Mouse (Mus musculus) olfactory bulb, adult 2 months (tissue): ENCODE data around the gene Hmgb1. TPM values are rescaled to one million over a fixed set of nuclear protein-coding genes. Genes with fewer than 3 reads are reported as not detected.

ENCODE experiments used
- H3K27ac ChIP-seq: fragments of 200-500 bp; 2 replicates; pipeline ENCODE4 v1.5.1; 2012; ENCODE audit warnings: low read depth, low read length; ENCODE audit not compliant: insufficient read depth
- H3K4me1 ChIP-seq: fragments of 200-500 bp; 2 replicates; pipeline ENCODE4 v1.6.1; 2012; ENCODE audit warnings: low read length; ENCODE audit not compliant: control insufficient read depth, insufficient read depth
- H3K4me3 ChIP-seq: fragments of 200-500 bp; 2 replicates; pipeline ENCODE4 v1.5.1; 2012; ENCODE audit warnings: mild to moderate bottlenecking, low read depth, low read length, moderate library complexity; ENCODE audit not compliant: insufficient read depth
- CTCF ChIP-seq: fragments of 200-500 bp; IDR thresholded peaks from 2 replicates; pipeline ENCODE4 v1.5.1; 2012; ENCODE audit warnings: low read depth, mild to moderate bottlenecking, low read length, moderate library complexity; ENCODE audit not compliant: insufficient read depth
- POLR2A ChIP-seq: fragments of 200-500 bp; IDR thresholded peaks from 2 replicates; pipeline ENCODE4 v1.6.1; 2012; ENCODE audit warnings: mild to moderate bottlenecking, low read depth, low read length, moderate library complexity; ENCODE audit not compliant: insufficient read depth
- WGBS: fragments of 180-500 bp; shearing (Covaris S2); methylation state at CpG from one replicate; pipeline ENCODE4 v1.1.7; 2018; 5-methylcytosine and 5-hydroxymethylcytosine counted together
- polyA plus RNA-seq: library from polyadenylated mRNA; stranded (reverse); fragments of >200 nt; gene quantifications from 2 replicates; pipeline ENCODE4 v1.2.4, GENCODE M21; 2012; ENCODE audit warnings: low replicate concordance; ENCODE audit not compliant: missing spikeins, insufficient read depth, insufficient read length

Gene Hmgb1
- polyA plus RNA-seq, 1 experiment = 501 TPM

GRCm38 (mm10) chr5:149009111-149009510 is 175.2 kb downstream of the Hmgb1 start:
- no peak overlapping the region for H3K27ac ChIP-seq
- 77% methylated on average over 3 of the region's 3 CpGs for WGBS
- peaks cover 3% of the 10 kb centered on the region; the same call in 1 of the 2 replicates for H3K4me1 ChIP-seq
- no peak for TF ChIP-seq POLR2A
- TF ChIP-seq CTCF = no peak
- no peak overlapping the region for H3K4me3 ChIP-seq

- Histone ChIP-seq H3K4me3 (no peak overlapping the region), H3K4me1 (peaks cover 3% of the 10 kb centered on the region; the same call in 1 of the 2 replicates), H3K27ac (peak overlapping the region; percentile 63; the same call in 1 of the 2 replicates)
- WGBS = 58% methylated on average over 5 of the region's 5 CpGs
- TF ChIP-seq CTCF = no peak
These were observed 177.0 kb downstream of the Hmgb1 start for GRCm38 (mm10) chr5:149007295-149007646.

DNA sequence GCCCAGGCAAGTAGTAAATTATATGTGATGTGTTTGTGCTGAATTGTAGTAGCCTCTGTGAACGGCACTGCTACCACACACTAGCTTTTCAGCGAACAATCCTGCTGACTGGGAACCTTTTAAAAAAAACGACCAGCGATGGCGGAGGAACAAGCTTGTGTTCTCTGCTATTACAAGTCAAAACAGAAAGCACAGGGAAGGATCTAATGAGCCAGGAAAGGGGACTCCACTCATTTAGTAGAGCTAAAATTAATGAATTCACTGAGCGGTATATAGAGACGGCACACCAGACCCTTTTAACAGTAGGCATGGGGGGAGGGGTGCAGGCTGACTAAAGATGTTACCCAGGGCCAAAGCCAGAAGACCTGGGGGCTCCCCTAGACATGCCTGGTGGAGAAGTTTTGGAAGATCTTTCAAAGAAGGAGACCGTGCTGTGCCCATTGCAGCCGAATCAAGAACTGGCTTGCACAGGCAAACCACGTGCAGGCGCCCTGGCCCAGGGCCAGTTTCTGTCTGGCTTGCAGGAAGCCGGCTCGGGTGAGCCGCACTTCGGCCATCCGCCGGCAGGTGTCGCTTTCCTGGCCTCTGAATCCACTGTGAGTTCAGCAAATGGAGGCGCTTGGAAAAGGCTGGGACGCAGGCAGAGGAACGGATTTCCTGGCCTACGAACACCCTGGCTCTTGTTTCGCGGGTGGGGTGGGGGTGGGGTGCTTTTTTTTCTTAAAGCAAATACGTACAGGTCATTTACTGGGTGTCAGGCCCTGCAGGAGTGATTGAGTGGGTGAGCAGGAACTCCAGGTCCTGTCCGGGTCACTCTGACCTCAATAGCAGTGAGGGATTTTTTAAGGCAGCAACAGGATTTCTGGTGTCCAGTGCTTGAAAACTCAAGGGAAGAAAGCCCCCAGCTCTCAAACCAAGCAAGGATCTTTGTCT is 177.7 kb downstream of the Hmgb1 start:
- TF ChIP-seq CTCF = peak; percentile 96
- TF ChIP-seq POLR2A = no peak

DNA sequence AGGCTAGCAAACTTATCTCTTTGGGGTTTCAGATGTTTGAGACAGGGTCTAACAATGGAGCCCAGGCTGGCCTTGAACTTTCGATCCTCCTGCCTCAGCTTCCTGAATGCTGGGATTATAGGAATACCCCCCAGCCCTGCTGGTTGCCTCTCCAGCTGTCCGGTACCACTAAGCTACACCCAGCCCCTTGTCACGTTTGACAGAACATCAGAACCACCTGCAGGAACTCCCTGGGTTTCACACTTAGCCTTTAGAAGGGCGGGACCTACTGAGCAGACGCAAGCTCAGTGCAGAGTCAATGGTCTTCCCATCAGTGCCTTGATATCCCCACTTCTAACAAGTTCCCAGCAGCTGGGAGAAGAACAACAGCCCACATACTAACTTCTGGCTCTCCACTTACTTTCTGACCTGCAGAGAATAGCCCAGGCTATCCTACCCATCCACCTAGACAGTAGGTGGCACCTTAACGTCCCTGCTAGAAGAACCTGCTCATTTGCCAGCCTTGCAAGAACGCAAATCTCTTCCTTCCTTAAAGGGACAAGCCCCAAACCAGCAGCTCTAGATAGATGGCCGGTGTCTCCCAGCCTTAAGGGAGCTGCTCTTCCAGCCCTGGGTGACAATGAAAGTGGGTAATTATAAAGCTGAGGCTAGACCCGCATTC is 178.5 kb downstream of the Hmgb1 start:
- TF ChIP-seq CTCF = no peak
- no peak for TF ChIP-seq POLR2A
- H3K4me1 ChIP-seq = peaks cover 3% of the 10 kb centered on the region; the same call in 1 of the 2 replicates
- H3K4me3 ChIP-seq = no peak overlapping the region
- H3K27ac ChIP-seq = peak overlapping the region; percentile 86
- 46% methylated on average over 9 of the region's 9 CpGs for WGBS

More for the DNA sequence above, 177.7 kb downstream of the Hmgb1 start:
- Histone ChIP-seq H3K27ac (peak overlapping the region; percentile 86), H3K4me1 (peaks cover 3% of the 10 kb centered on the region; the same call in 1 of the 2 replicates), H3K4me3 (peak overlapping the region; percentile 45)
- WGBS = 3% methylated on average over 26 of the region's 26 CpGs

GRCm38 (mm10) chr5:149005083-149005482 is 179.2 kb downstream of the Hmgb1 start:
- Histone ChIP-seq H3K4me3 (no peak overlapping the region), H3K4me1 (peaks cover 3% of the 10 kb centered on the region; the same call in 1 of the 2 replicates), H3K27ac (no peak overlapping the region)
- no peak for TF ChIP-seq CTCF
- TF ChIP-seq POLR2A = no peak
- 40% methylated on average over 9 of the region's 9 CpGs for WGBS

- no peak overlapping the region for H3K27ac ChIP-seq
- WGBS = 51% methylated on average over 2 of the region's 2 CpGs
- no peak for TF ChIP-seq POLR2A
- TF ChIP-seq CTCF = no peak
- H3K4me1 ChIP-seq = peaks cover 3% of the 10 kb centered on the region; the same call in 1 of the 2 replicates
- H3K4me3 ChIP-seq = no peak overlapping the region
These were observed 181.2 kb downstream of the Hmgb1 start for GRCm38 (mm10) chr5:149003137-149003536.

- 75% methylated on average over 6 of the region's 6 CpGs for whole genome bisulfite sequencing
- H3K4me3 ChIP-seq = no peak overlapping the region
- TF ChIP-seq POLR2A (no peak), CTCF (no peak)
- H3K27ac ChIP-seq = no peak overlapping the region
- H3K4me1 ChIP-seq = peaks cover 3% of the 10 kb centered on the region; the same call in 1 of the 2 replicates
These were observed 181.5 kb downstream of the Hmgb1 start for GRCm38 (mm10) chr5:149002803-149003115.

DNA sequence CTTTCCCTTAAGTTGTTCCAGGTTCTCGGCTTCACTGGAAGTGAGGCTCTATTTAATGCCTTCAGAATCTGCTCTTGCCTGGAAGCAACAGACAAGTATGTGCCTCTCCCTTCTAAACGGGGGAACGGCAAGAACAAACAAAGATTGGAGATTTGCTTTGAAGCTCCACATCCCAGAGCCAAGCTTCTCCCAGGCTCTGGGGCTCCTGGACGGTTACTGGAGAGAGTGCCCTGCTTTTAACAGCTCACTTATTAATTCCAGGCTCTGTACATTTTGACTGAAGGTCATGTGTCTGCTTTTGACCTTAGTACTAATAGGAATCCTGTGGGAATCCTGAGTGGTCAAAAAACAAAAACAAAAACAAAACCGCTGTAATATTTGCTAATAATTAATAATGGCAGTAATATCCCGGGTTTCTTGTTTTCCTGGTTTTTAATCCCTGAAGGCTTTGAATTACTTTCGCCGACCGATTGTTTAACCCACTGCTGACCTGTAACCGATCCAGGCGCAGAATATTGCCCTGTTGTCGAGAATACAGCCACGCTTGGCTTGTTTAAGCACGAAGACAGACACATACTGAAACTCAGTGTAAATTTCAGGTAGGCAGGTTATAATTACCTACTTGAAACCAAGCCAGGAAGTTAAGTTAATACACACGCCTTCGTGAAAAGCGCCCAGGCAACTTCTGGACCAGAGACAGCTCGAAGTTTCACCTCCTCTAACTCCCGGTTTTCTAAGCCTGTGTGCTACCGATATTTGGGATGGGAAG is 182.1 kb downstream of the Hmgb1 start:
- Histone ChIP-seq H3K4me3 (no peak overlapping the region), H3K4me1 (peaks cover 3% of the 10 kb centered on the region; the same call in 1 of the 2 replicates), H3K27ac (no peak overlapping the region)
- 70% methylated on average over 20 of the region's 20 CpGs for WGBS
- TF ChIP-seq CTCF = no peak

- WGBS = 95% methylated on average over 7 of the region's 7 CpGs
- Histone ChIP-seq H3K27ac (no peak overlapping the region), H3K4me1 (peaks cover 9% of the 10 kb centered on the region), H3K4me3 (no peak overlapping the region)
- TF ChIP-seq CTCF = no peak
- TF ChIP-seq POLR2A = no peak
These were observed 184.5 kb downstream of the Hmgb1 start for GRCm38 (mm10) chr5:148999802-149000201.
